Mouse (Mus musculus): ENCODE results near the gene Gbf1. TPM values are rescaled to one million over a fixed set of nuclear protein-coding genes. Genes with fewer than 3 reads are reported as not detected.

The Gbf1 gene
- polyA plus RNA-seq, 1 experiment = 51.5 TPM

DNA sequence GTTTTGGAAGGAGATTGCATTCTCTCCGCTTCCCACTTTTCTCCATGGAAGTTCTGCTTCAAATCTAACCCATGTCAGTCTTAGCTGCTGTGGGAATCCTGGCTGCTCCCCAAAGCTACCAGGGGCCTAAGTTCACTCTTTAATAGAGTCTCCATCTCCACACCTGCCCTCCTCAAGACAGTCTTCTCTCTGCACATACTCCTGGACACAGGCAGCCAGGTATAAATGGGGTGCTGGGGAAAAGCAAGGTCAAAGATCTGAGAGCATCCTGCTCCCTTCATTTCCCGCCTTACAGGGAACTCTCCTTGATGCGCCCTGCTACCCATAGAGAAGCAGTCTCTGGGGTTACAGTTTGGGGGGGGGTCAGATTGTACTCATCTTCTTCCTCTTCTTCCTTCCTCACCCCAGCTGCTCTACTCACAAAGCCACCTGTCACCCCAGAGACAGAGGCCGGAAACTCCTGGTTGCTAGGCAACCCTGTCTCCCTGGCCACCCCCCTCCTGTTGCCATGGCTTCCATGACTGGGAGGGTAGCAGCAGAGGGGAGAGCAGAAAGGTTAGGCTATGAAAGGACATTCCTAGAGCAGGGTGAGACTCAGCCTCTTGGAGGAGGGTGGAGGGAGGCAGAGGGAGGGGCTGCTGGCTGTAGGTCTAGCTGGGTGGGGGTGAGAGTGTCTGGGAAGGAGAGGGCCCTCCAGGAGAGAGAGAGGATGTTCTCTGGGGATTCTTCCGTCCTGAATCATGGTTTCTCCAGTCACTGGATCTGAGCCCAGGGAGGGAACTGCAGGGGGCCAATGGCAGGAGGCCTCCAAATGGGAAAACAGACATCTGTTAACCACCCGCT, 169.0 kb downstream of the Gbf1 start:
- Histone ChIP-seq H3K9ac (ENCODE audit: low read depth, poor library complexity, severe bottlenecking) (no peak overlapping the region), H3K36me3 (ENCODE audit: control insufficient read depth, insufficient read depth, low read length, poor library complexity, severe bottlenecking) (no peaks in the 10 kb centered on the region), H3K27ac (ENCODE audit: insufficient read depth, low read length) (no peak overlapping the region), H3K27me3 (ENCODE audit: control insufficient read depth, insufficient read depth, low read length, poor library complexity, severe bottlenecking) (peaks cover 7% of the 10 kb centered on the region), H3K4me3 (ENCODE audit: low read depth, low read length) (no peak overlapping the region), H3K4me1 (ENCODE audit: control insufficient read depth, insufficient read depth, low read length) (no peaks in the 10 kb centered on the region), H3K9me3 (replicated peaks; ENCODE audit: control insufficient read depth, insufficient read depth, low read length, poor library complexity, severe bottlenecking) (no peaks in the 10 kb centered on the region)
- TF ChIP-seq CTCF (IDR thresholded peaks at IDR 0.05; ENCODE audit: low read depth, low read length) = no peak
- no peak for TF ChIP-seq EP300 (IDR thresholded peaks at IDR 0.05; ENCODE audit: insufficient read depth, low read depth, low read length)
- TF ChIP-seq POLR2A (IDR thresholded peaks at IDR 0.05; ENCODE audit: insufficient read depth, low read length) = no peak

DNA sequence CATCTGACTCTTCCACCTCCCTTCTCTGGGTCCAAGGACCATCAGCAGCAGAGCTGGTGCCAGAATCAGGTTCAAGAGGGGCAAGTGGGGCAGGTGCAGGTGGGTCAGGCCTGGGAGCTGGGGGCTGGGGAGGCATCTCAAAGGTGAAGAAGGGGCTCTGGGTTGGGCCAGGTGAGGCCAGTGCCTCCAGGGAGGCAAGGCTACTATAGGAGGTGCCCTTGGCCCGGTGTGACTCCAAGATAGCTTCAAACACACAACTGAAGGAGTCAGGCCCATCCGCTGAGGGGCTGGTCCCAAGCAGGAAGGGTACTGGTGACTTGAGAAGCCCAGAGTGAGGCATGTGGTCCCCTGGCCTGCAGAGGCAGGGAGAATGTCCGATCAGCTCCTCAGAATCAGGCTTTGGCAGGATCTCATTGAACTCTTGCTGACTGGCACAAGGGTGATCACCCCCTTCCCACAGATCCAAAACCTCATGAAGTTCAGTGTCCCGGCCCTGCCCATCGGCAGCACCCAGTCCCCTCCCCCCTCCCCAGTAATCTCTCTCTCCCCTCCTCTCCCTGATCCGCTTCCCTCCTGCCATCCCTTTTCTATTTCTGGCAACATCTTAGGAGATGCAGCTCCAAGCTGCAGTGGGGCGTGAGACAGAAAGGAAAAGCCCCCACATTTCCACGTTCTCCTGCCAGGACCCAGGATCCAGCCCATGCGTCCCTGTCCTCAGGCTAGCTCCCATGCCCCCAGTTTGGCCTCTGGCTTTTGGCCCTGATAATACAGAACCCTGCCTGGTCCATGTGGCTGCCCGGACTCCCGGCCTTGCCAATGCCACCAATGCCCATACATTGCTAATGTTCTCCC, 170.1 kb downstream of the Gbf1 start:
- Histone ChIP-seq H3K9me3 (replicated peaks; ENCODE audit: control insufficient read depth, insufficient read depth, low read length, poor library complexity, severe bottlenecking) (no peaks in the 10 kb centered on the region), H3K9ac (ENCODE audit: low read depth, poor library complexity, severe bottlenecking) (no peak overlapping the region), H3K27me3 (ENCODE audit: control insufficient read depth, insufficient read depth, low read length, poor library complexity, severe bottlenecking) (peaks cover 6% of the 10 kb centered on the region), H3K4me3 (ENCODE audit: low read depth, low read length) (no peak overlapping the region), H3K27ac (ENCODE audit: insufficient read depth, low read length) (no peak overlapping the region), H3K36me3 (ENCODE audit: control insufficient read depth, insufficient read depth, low read length, poor library complexity, severe bottlenecking) (no peaks in the 10 kb centered on the region), H3K4me1 (ENCODE audit: control insufficient read depth, insufficient read depth, low read length) (no peaks in the 10 kb centered on the region)
- TF ChIP-seq CTCF (IDR thresholded peaks at IDR 0.05; ENCODE audit: low read depth, low read length) (no peak), POLR2A (IDR thresholded peaks at IDR 0.05; ENCODE audit: insufficient read depth, low read length) (no peak), EP300 (IDR thresholded peaks at IDR 0.05; ENCODE audit: insufficient read depth, low read depth, low read length) (no peak)

DNA sequence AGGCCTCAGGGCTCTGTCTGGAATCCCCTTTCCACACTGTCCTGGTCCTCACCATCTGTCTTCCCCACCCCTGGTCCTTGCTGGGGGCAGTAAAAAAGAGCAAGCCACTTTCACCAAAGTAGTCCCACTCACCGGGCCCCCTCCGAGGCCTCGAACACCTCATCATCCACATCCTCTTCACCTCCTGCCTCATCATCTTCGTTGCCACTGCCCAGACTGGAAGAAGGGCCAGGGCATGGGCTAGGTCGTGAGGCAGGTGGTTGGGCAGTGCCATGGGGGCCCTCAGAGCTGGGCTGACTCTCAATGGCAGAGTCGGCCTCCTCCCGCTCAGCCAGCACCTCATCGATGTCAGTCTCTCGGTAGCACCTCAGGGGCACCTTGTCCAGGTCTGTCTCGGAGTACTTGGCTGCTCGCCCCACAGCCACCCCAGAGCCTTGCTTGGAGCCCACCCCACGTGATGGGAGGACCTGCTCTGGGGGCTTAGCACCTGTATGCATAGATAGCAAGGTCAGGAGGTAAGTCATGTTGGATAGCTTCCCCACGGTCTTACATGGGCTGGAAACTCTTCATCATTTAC, 170.8 kb downstream of the Gbf1 start:
- H3K9ac ChIP-seq (ENCODE audit: low read depth, poor library complexity, severe bottlenecking) = no peak overlapping the region
- H3K27ac ChIP-seq (ENCODE audit: insufficient read depth, low read length) = no peak overlapping the region
- H3K36me3 ChIP-seq (ENCODE audit: control insufficient read depth, insufficient read depth, low read length, poor library complexity, severe bottlenecking) = no peaks in the 10 kb centered on the region
- no peaks in the 10 kb centered on the region for H3K9me3 ChIP-seq (replicated peaks; ENCODE audit: control insufficient read depth, insufficient read depth, low read length, poor library complexity, severe bottlenecking)
- H3K4me3 ChIP-seq (ENCODE audit: low read depth, low read length) = no peak overlapping the region
- H3K27me3 ChIP-seq (ENCODE audit: control insufficient read depth, insufficient read depth, low read length, poor library complexity, severe bottlenecking) = no peaks in the 10 kb centered on the region
- TF ChIP-seq POLR2A (IDR thresholded peaks at IDR 0.05; ENCODE audit: insufficient read depth, low read length) = no peak
- TF ChIP-seq EP300 (IDR thresholded peaks at IDR 0.05; ENCODE audit: insufficient read depth, low read depth, low read length) = no peak
- TF ChIP-seq CTCF (IDR thresholded peaks at IDR 0.05; ENCODE audit: low read depth, low read length) = no peak
- H3K4me1 ChIP-seq (ENCODE audit: control insufficient read depth, insufficient read depth, low read length) = no peaks in the 10 kb centered on the region

DNA sequence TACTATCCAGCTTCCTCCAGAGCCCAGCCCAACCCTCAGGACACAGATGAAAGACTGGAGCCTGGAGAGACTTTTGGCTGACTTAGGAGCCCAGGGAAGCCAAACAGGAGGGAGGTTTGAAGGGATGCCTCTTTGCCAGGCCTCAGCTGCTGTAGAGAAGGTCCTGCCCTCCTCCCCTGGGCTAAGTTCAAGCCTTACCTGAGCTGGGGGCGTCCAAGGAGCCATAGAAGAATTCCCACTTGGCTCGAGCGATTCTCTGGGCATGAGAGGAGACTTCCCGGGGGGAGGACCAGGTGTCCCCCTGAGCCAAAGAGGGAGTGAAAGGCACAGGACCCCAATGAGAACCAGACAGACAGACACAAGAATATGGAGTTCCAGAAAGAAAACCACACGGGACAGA, 171.4 kb downstream of the Gbf1 start:
- no peaks in the 10 kb centered on the region for H3K4me1 ChIP-seq (ENCODE audit: control insufficient read depth, insufficient read depth, low read length)
- no peaks in the 10 kb centered on the region for H3K36me3 ChIP-seq (ENCODE audit: control insufficient read depth, insufficient read depth, low read length, poor library complexity, severe bottlenecking)
- TF ChIP-seq EP300 (IDR thresholded peaks at IDR 0.05; ENCODE audit: insufficient read depth, low read depth, low read length) (no peak), CTCF (IDR thresholded peaks at IDR 0.05; ENCODE audit: low read depth, low read length) (no peak), POLR2A (IDR thresholded peaks at IDR 0.05; ENCODE audit: insufficient read depth, low read length) (no peak)
- H3K27me3 ChIP-seq (ENCODE audit: control insufficient read depth, insufficient read depth, low read length, poor library complexity, severe bottlenecking) = no peaks in the 10 kb centered on the region
- no peaks in the 10 kb centered on the region for H3K9me3 ChIP-seq (replicated peaks; ENCODE audit: control insufficient read depth, insufficient read depth, low read length, poor library complexity, severe bottlenecking)
- no peak overlapping the region for H3K9ac ChIP-seq (ENCODE audit: low read depth, poor library complexity, severe bottlenecking)
- no peak overlapping the region for H3K27ac ChIP-seq (ENCODE audit: insufficient read depth, low read length)
- no peak overlapping the region for H3K4me3 ChIP-seq (ENCODE audit: low read depth, low read length)

DNA sequence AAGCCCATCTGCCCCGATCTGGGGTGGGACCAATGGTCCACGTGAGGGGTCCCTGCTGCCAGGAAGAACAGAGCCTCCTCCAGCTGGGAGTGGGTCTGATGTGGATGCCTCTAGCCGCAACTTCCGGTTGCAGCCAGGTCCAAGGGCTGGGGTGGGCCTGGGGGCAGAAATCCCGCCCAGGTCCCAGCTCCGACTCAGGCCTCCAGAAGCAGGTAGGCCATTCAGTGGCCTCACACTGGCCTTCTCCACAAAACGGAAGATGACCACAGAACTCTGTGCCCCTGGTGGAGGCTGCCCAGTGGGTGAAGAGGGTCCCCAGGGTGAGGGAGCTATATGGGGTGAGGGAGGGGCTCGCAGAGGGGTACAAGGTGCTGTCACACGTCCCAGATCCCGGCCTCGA, 172.1 kb downstream of the Gbf1 start:
- Histone ChIP-seq H3K27ac (ENCODE audit: insufficient read depth, low read length) (no peak overlapping the region), H3K9ac (ENCODE audit: low read depth, poor library complexity, severe bottlenecking) (no peak overlapping the region), H3K4me1 (ENCODE audit: control insufficient read depth, insufficient read depth, low read length) (no peaks in the 10 kb centered on the region), H3K4me3 (ENCODE audit: low read depth, low read length) (no peak overlapping the region), H3K36me3 (ENCODE audit: control insufficient read depth, insufficient read depth, low read length, poor library complexity, severe bottlenecking) (no peaks in the 10 kb centered on the region), H3K27me3 (ENCODE audit: control insufficient read depth, insufficient read depth, low read length, poor library complexity, severe bottlenecking) (no peaks in the 10 kb centered on the region), H3K9me3 (replicated peaks; ENCODE audit: control insufficient read depth, insufficient read depth, low read length, poor library complexity, severe bottlenecking) (no peaks in the 10 kb centered on the region)
- TF ChIP-seq CTCF (IDR thresholded peaks at IDR 0.05; ENCODE audit: low read depth, low read length) = no peak
- TF ChIP-seq EP300 (IDR thresholded peaks at IDR 0.05; ENCODE audit: insufficient read depth, low read depth, low read length) = no peak
- no peak for TF ChIP-seq POLR2A (IDR thresholded peaks at IDR 0.05; ENCODE audit: insufficient read depth, low read length)

Data from ES-Bruce4 (cell line).